Mouse (Mus musculus): Measurements from ENCODE around the gene Egln3. TPM values are rescaled to one million over a fixed set of nuclear protein-coding genes. Genes with fewer than 3 reads are reported as not detected.

Egln3 gene
- total and polyA plus RNA-seq, 2 experiments from 2014 or later, result 3.6 to 8.0 TPM

DNA sequence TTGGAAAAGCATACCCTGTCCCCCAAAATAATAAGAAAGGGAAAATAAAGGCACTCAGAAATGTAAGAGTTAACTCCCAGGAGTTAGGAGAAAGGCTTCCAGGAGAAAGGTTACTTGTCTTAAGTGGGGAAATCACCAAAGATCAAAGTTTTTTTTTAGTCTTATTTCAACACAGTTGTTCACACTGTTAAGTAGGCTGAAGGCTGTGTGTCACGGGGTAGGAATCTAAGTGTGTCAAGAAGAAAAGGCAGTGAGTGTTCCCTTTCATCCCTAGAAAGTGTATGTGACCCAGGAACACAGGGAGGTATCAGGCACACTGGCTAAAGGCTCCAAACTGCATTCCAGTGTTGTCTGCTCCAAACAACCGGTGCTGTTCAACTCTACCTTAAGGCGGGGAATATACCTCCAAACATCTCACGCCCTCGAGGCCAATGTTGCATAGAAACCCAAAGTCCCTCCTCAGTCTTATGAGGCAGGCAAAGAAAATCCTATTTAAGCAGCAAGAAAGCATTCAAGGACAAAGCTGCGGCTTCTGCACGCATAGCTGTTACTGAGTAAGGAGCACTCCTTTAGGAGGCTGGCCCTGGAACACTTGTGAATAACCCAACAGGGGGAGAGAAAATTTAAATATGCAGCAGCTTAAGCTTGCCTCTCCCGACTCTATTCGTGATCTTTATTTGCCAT, 39.5 kb downstream of the Egln3 start:
- no peaks in the 10 kb centered on the region; the same call in 1 of the 2 replicates for H3K27me3 ChIP-seq (ENCODE audit: insufficient read depth, low read length)
- no peak overlapping the region for H3K9ac ChIP-seq (replicated peaks; ENCODE audit: low read length, poor library complexity, severe bottlenecking)
- peaks cover 7% of the 10 kb centered on the region; the same call in 1 of the 2 replicates for H3K4me1 ChIP-seq (ENCODE audit: insufficient read depth, low read length)
- no peak for TF ChIP-seq CTCF (IDR thresholded peaks at IDR 0.05)
- ATAC-seq (ENCODE audit: low FRiP score), result no peak
- H3K4me2 ChIP-seq (ENCODE audit: low read depth, low read length, poor library complexity, severe bottlenecking), result no peak overlapping the region
- no peak overlapping the region for H3K4me3 ChIP-seq (ENCODE audit: low read depth, low read length)
- no peak overlapping the region for H3K27ac ChIP-seq (ENCODE audit: low read depth, low read length)
- no peaks in the 10 kb centered on the region for H3K36me3 ChIP-seq (ENCODE audit: insufficient read depth, low read length)
- 23% methylated on average over 9 of the region's 9 CpGs for WGBS
- no peak for DNase-seq (ENCODE audit: low spot score)
- no peaks in the 10 kb centered on the region for H3K9me3 ChIP-seq (ENCODE audit: low read length)

DNA sequence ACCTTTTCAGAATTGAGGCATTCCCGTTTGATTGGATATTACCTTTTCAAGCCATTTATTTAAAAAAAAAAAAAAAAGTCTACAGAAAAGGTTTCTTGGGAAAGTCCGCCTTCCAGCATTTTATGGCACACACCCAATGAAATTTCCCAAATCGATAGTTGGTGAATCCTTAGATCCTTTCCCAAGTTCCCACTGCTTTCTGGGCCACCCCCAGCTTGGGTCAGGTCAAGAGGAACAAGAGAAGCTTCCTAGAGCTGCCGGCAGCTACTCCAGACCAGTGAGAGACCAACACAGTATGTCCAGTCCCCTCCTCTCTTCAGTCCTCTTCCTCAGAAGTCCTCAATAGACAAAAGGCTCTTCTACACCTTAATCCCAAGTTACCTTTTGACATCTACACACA, 40.5 kb downstream of the Egln3 start:
- TF ChIP-seq CTCF (IDR thresholded peaks at IDR 0.05), result no peak
- Histone ChIP-seq H3K9ac (replicated peaks; ENCODE audit: low read length, poor library complexity, severe bottlenecking) (no peak overlapping the region), H3K27me3 (ENCODE audit: insufficient read depth, low read length) (no peaks in the 10 kb centered on the region; the same call in 1 of the 2 replicates), H3K4me1 (ENCODE audit: insufficient read depth, low read length) (peaks cover 7% of the 10 kb centered on the region; the same call in 1 of the 2 replicates), H3K27ac (ENCODE audit: low read depth, low read length) (no peak overlapping the region), H3K9me3 (ENCODE audit: low read length) (no peaks in the 10 kb centered on the region), H3K4me2 (ENCODE audit: low read depth, low read length, poor library complexity, severe bottlenecking) (peak overlapping the region; percentile 41), H3K36me3 (ENCODE audit: insufficient read depth, low read length) (no peaks in the 10 kb centered on the region), H3K4me3 (ENCODE audit: low read depth, low read length) (peak overlapping the region; percentile 12)
- DNase-seq (ENCODE audit: low spot score), result no peak
- ATAC-seq (ENCODE audit: low FRiP score), result no peak
- WGBS, result 21% methylated on average over 4 of the region's 4 CpGs

- peaks cover 7% of the 10 kb centered on the region; the same call in 1 of the 2 replicates for H3K4me1 ChIP-seq (ENCODE audit: insufficient read depth, low read length)
- no peak overlapping the region for H3K9ac ChIP-seq (replicated peaks; ENCODE audit: low read length, poor library complexity, severe bottlenecking)
- ATAC-seq (ENCODE audit: low FRiP score) (0 out of 2 replicates have a peak, but pooled peaks have one; percentile 31), DNase-seq (ENCODE audit: low spot score) (peak; percentile 21)
- WGBS, result under 1% methylated on average over 16 of the region's 16 CpGs
- H3K4me3 ChIP-seq (ENCODE audit: low read depth, low read length), result peak overlapping the region; percentile 12
- H3K27ac ChIP-seq (ENCODE audit: low read depth, low read length), result no peak overlapping the region
- no peak for TF ChIP-seq CTCF (IDR thresholded peaks at IDR 0.05)
- no peaks in the 10 kb centered on the region for H3K36me3 ChIP-seq (ENCODE audit: insufficient read depth, low read length)
- no peaks in the 10 kb centered on the region for H3K9me3 ChIP-seq (ENCODE audit: low read length)
- no peaks in the 10 kb centered on the region; the same call in 1 of the 2 replicates for H3K27me3 ChIP-seq (ENCODE audit: insufficient read depth, low read length)
- H3K4me2 ChIP-seq (ENCODE audit: low read depth, low read length, poor library complexity, severe bottlenecking), result peak overlapping the region; percentile 41
Measured at GRCm38 (mm10) chr12:54162637-54163131, 41.0 kb downstream of the Egln3 start.

GRCm38 (mm10) chr12:54161468-54162202, 42.0 kb downstream of the Egln3 start:
- 16% methylated on average over 5 of the region's 5 CpGs for WGBS
- Histone ChIP-seq H3K4me2 (ENCODE audit: low read depth, low read length, poor library complexity, severe bottlenecking) (no peak overlapping the region), H3K27me3 (ENCODE audit: insufficient read depth, low read length) (no peaks in the 10 kb centered on the region; the same call in 1 of the 2 replicates), H3K27ac (ENCODE audit: low read depth, low read length) (no peak overlapping the region), H3K9ac (replicated peaks; ENCODE audit: low read length, poor library complexity, severe bottlenecking) (no peak overlapping the region), H3K4me3 (ENCODE audit: low read depth, low read length) (no peak overlapping the region), H3K4me1 (ENCODE audit: insufficient read depth, low read length) (peaks cover 7% of the 10 kb centered on the region; the same call in 1 of the 2 replicates), H3K36me3 (ENCODE audit: insufficient read depth, low read length) (no peaks in the 10 kb centered on the region), H3K9me3 (ENCODE audit: low read length) (no peaks in the 10 kb centered on the region)
- DNase-seq (ENCODE audit: low spot score) (no peak), ATAC-seq (ENCODE audit: low FRiP score) (no peak)
- TF ChIP-seq CTCF (IDR thresholded peaks at IDR 0.05), result no peak

DNA sequence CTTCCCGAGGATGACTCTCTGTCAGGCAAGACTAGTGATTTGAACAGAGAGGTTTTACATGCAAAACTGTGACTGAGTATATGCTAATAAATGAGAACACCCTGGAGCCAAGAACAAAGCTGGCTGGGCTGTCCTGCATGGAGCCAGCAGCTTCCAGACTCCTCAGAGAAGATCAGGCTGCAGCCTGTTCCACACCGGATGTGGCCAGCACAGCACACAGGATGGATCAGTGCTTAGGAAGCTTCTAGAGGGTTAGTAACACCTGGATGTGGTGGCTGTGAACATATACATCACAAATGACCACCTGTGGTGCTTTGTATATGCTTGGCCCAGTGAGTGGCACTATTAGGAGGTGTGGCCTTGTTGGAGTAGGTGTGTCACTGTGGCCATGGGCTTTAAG, 43.4 kb downstream of the Egln3 start:
- no peak overlapping the region for H3K4me3 ChIP-seq (ENCODE audit: low read depth, low read length)
- 66% methylated on average over 2 of the region's 2 CpGs for WGBS
- H3K4me1 ChIP-seq (ENCODE audit: insufficient read depth, low read length), result peaks cover 7% of the 10 kb centered on the region; the same call in 1 of the 2 replicates
- H3K27ac ChIP-seq (ENCODE audit: low read depth, low read length), result no peak overlapping the region
- no peak overlapping the region for H3K9ac ChIP-seq (replicated peaks; ENCODE audit: low read length, poor library complexity, severe bottlenecking)
- H3K9me3 ChIP-seq (ENCODE audit: low read length), result peaks cover 3% of the 10 kb centered on the region; the same call in 1 of the 2 replicates
- no peaks in the 10 kb centered on the region for H3K36me3 ChIP-seq (ENCODE audit: insufficient read depth, low read length)
- TF ChIP-seq CTCF (IDR thresholded peaks at IDR 0.05), result no peak
- DNase-seq (ENCODE audit: low spot score), result no peak
- H3K4me2 ChIP-seq (ENCODE audit: low read depth, low read length, poor library complexity, severe bottlenecking), result no peak overlapping the region
- no peak for ATAC-seq (ENCODE audit: low FRiP score)
- no peaks in the 10 kb centered on the region; the same call in 1 of the 2 replicates for H3K27me3 ChIP-seq (ENCODE audit: insufficient read depth, low read length)
